Mouse (Mus musculus) spleen, adult 2 months (tissue): Measurements from ENCODE around the gene Muc1. TPM values are rescaled to one million over a fixed set of nuclear protein-coding genes. Genes with fewer than 3 reads are reported as not detected.

Experiments
- DNase-seq, 2 experiments: peaks; one replicate each; pipeline versions ENCODE4 v3.0.0 to v3.0.0-alpha.2; 2012 to 2021; ENCODE audit warnings: low spot score in 2 of 2, low read depth in 1 of 2
- H3K27ac ChIP-seq: fragments of 200-500 bp; 2 replicates; pipeline ENCODE4 v1.5.1; 2012; ENCODE audit warnings: low read length, inconsistent platforms; ENCODE audit not compliant: insufficient read depth
- H3K27me3 ChIP-seq: fragments of 200-500 bp; 2 replicates; pipeline ENCODE4 v1.6.1; 2012; ENCODE audit warnings: mild to moderate bottlenecking, moderate library complexity, low read length, inconsistent platforms; ENCODE audit not compliant: control insufficient read depth, insufficient read depth
- H3K36me3 ChIP-seq: fragments of 200-500 bp; 2 replicates; pipeline ENCODE4 v1.6.1; 2012; ENCODE audit warnings: mild to moderate bottlenecking, low read length, inconsistent platforms; ENCODE audit not compliant: control insufficient read depth, insufficient read depth
- H3K4me1 ChIP-seq: fragments of 200-500 bp; 2 replicates; pipeline ENCODE4 v1.6.1; 2011; ENCODE audit warnings: inconsistent platforms; ENCODE audit not compliant: control insufficient read depth, insufficient read depth, insufficient read length
- H3K4me3 ChIP-seq: fragments of 200-500 bp; 2 replicates; pipeline ENCODE4 v1.5.1; 2011; ENCODE audit warnings: mild to moderate bottlenecking, inconsistent platforms; ENCODE audit not compliant: insufficient read depth, insufficient read length; ENCODE audit errors: extremely low read depth
- CTCF ChIP-seq: fragments of 200-500 bp; IDR thresholded peaks from 2 replicates; pipeline ENCODE4 v1.5.1; 2011; ENCODE audit warnings: mild to moderate bottlenecking, inconsistent platforms; ENCODE audit not compliant: insufficient read depth, insufficient read length, insufficient replicate concordance; ENCODE audit errors: extremely low read depth
- POLR2A ChIP-seq: fragments of 200-500 bp; IDR thresholded peaks from 2 replicates; pipeline ENCODE4 v1.6.1; 2011; ENCODE audit warnings: low read depth, low read length, inconsistent platforms
- WGBS: fragments of 180-500 bp; shearing (Covaris S2); methylation state at CpG from one replicate; pipeline ENCODE4 v1.1.7; 2018; 5-methylcytosine and 5-hydroxymethylcytosine counted together
- polyA plus RNA-seq: library from polyadenylated mRNA; depleted of rRNA; stranded (reverse); fragments of >200 nt; gene quantifications from 2 replicates; pipeline ENCODE4 v1.2.3, GENCODE M21; 2012

Muc1 gene
- polyA plus RNA-seq, 1 experiment: 17.4 TPM

DNA sequence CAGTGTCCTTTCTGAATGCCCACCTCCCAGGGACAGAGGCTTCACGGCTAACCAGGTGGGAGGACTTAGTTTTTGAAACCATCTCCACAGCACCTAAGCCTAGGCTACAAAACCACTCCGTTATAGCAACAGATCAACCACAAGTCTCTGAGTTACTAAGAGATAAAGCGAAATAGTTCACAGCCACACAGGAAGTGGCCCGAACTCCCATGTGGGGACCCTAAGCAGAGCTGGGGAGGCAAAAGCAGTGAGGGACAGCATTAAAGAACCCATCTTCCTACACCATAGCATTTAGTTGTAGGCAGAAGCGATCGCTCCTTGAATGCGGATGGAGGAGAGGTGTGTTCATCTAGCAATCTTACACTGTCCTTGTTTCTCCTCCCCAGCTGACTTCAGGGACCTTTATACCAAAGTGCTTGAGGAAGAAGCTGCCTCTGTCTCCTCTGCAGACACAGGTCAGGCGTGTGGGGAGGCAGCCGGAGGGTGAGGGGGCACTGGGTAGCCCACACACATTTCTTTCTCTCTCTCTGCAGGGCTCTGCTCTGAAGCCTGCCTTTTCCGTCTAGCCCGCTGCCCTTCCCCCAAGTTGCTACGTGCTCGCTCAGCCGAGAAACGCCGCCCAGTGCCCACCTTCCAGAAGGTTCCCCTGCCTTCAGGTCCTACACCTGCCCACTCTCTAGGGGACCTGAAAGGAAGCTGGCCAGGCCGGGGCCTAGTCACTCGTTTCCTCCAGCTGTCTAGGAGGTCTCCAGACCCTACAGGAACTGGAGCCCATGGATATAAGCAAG is 41.0 kb upstream of the Muc1 start:
- H3K4me1 ChIP-seq: peaks cover 37% of the 10 kb centered on the region
- 31% methylated on average over 18 of the region's 18 CpGs for WGBS
- no peaks in the 10 kb centered on the region for H3K36me3 ChIP-seq
- DNase-seq: peak in 1 of 2 experiments; percentile 47
- H3K4me3 ChIP-seq: peak overlapping the region; percentile 61
- peak overlapping the region; percentile 87 for H3K27ac ChIP-seq
- TF ChIP-seq POLR2A (no peak), CTCF (no peak)
- no peaks in the 10 kb centered on the region for H3K27me3 ChIP-seq

DNA sequence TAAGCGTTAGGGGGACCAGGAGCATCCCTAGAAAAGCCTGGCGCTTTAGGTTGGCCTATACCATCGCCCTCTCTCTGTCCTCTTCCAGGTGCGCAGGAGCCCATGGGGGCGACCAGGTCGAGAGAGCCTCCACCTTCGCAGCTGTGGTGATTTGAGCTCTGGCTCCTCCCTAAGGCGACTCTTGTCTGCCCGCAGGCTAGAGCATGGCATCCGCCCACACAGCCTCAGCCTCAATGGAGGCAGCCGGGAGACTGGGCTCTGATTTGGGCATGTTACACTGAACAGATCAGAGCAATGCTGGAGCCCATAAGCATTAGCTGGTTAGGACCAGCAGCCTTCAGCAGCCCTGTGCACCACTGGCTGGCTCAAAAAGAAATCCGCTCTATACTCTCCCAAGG is 40.4 kb upstream of the Muc1 start:
- Histone ChIP-seq H3K27me3 (no peaks in the 10 kb centered on the region), H3K4me1 (peaks cover 32% of the 10 kb centered on the region), H3K36me3 (no peaks in the 10 kb centered on the region), H3K27ac (peak overlapping the region; percentile 87), H3K4me3 (peak overlapping the region; percentile 61)
- 49% methylated on average over 12 of the region's 12 CpGs for WGBS
- DNase-seq: peak in 1 of 2 experiments; percentile 35
- TF ChIP-seq POLR2A (peak; percentile 13; the same call in 1 of the 2 replicates), CTCF (no peak)

DNA sequence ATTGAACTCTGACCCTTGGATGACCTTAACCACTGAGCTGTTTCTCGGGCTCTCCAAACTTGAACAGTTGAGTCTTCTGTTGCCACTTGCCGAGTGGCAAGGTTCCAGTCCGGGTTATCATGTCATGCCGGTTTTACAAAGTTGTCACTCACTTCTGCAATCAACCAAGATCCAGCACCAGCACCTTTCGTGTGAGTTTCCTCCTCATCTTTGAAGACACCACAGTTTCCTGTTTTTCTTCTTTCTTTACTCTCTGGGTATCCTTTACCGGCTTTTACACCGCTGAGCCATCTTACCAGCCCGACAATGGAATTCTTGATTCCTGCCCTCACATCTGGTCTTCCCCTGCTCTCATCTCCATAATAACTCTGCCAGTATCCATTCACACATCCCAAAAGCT is 38.4 kb upstream of the Muc1 start:
- Histone ChIP-seq H3K4me3 (peak overlapping the region; percentile 2; the same call in 1 of the 2 replicates), H3K4me1 (peaks cover 26% of the 10 kb centered on the region), H3K27me3 (no peaks in the 10 kb centered on the region), H3K36me3 (no peaks in the 10 kb centered on the region), H3K27ac (peak overlapping the region; percentile 75)
- no peak for TF ChIP-seq CTCF
- TF ChIP-seq POLR2A: no peak; the same call in none of the 2 replicates
- 9% methylated on average over 8 of the region's 8 CpGs for WGBS
- DNase-seq: peak; percentile 31 to 47

DNA sequence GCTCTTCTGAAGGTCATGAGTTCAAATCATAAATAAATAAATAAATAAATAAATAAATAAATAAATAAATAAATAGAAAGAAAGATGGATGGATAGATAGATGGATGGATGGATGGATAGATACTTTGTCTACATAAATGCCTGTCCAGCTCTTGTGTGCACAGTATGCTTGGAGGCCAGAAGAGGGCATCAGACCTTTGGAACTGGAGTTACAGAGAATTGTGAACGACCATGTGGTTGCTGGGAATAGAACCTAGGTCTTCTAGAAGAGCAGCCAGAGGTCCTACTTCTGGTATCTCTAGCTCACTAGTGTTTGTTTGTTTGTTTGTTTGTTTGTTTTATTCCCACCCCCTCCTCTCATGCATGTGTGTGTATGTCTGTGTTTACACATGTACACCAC is 35.5 kb upstream of the Muc1 start:
- H3K36me3 ChIP-seq: no peaks in the 10 kb centered on the region
- peaks cover 9% of the 10 kb centered on the region; the same call in 1 of the 2 replicates for H3K4me1 ChIP-seq
- no peak overlapping the region for H3K27ac ChIP-seq
- TF ChIP-seq POLR2A (no peak), CTCF (no peak)
- H3K4me3 ChIP-seq: no peak overlapping the region
- H3K27me3 ChIP-seq: no peaks in the 10 kb centered on the region
- DNase-seq: no peak
- 50% methylated on average over 1 of the region's 1 CpGs for WGBS

DNA sequence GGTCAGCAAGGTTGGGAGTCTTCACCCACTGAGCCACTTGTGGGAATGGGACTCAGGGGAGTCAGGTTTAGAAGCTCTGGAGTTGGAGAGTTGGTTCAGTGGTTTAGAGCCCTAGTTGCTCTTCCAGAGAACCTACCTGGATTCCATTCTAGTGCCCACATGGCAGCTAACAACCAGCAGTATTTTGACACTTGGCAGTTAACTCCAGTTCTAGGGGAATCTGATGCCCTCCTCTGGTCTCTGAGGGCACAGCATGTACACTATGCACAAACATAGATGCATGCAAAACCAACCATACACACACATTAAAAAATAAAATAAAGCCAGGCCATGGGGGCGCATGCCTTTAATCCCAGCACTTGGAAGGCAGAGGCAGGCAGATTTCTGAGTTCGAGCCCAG is 35.0 kb upstream of the Muc1 start:
- no peak for TF ChIP-seq POLR2A
- no peak for TF ChIP-seq CTCF
- Histone ChIP-seq H3K36me3 (no peaks in the 10 kb centered on the region), H3K4me3 (no peak overlapping the region), H3K4me1 (peaks cover 8% of the 10 kb centered on the region; the same call in 1 of the 2 replicates), H3K27ac (no peak overlapping the region), H3K27me3 (no peaks in the 10 kb centered on the region)
- WGBS: 80% methylated on average over 2 of the region's 2 CpGs
- DNase-seq: peak in 1 of 2 experiments; percentile 48

DNA sequence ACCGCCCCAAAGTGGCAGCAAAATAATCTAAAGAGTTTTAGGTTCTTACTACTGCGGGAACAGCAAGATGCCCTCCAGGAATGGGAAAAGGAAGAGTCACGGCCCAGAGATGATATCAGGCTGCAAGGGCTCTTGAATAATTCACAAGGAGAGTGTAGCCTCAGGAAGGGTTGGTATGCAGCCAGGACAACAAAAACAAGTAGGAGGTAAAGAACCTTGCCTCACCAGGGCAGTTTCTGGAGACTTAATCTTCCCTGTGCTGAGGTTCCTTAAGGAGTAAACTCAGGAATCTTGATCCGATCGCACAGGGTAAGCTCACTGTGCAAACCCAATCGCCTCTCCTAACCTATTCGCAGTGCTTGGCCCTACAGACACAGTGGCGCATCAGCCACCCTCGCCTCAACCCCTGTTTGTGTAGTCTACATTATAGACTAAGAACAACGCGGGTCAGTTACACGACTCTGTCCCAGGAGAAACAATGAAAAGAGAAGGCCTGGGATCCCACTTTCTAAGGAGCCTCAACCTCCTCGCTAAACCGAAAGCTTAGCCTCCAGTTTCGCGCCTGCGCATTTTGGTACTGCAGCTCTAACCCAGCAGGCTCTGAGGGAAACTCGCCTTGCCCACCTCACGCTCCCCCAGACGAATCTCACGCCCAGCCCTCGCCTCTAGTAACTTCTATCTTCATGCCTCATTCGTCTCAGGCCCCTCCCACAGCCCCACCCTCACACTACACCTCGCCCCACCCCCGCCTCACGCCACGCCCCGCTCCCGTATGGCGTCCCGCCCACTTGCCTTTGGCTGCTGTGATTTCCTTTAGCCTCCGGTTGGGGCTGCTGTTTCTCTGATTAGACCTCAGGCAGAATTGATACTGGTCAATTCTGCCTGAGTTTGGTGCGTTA is 32.6 kb upstream of the Muc1 start:
- 8% methylated on average over 33 of the region's 33 CpGs for WGBS
- DNase-seq: peak; percentile 90 to 91
- H3K4me1 ChIP-seq: no peaks in the 10 kb centered on the region
- no peaks in the 10 kb centered on the region for H3K36me3 ChIP-seq
- TF ChIP-seq POLR2A: peak; percentile 79
- peak; percentile 19; the same call in 1 of the 2 replicates for TF ChIP-seq CTCF
- peak overlapping the region; percentile 59; the same call in 1 of the 2 replicates for H3K4me3 ChIP-seq
- no peaks in the 10 kb centered on the region for H3K27me3 ChIP-seq
- H3K27ac ChIP-seq: peak overlapping the region; percentile 79
